Mouse (Mus musculus) liver, embryonic 13.5 days (tissue): Measurements from ENCODE around the gene Apol8. TPM values are rescaled to one million over a fixed set of nuclear protein-coding genes. Genes with fewer than 3 reads are reported as not detected.
"Not testable (repeated sequence)": the region's sequence is repeated elsewhere in the genome, so short reads cannot be mapped to it uniquely, and the experiment has no call there.

Experiments
- ATAC-seq: fragments of 200-750 bp; cut with Nextera tagmentation; 2 replicates; pipeline ENCODE4 v1.8.0; 2017; ENCODE audit warnings: low read depth, mild to moderate bottlenecking, moderate number of reproducible peaks, moderate library complexity
- DNase-seq: peaks from one replicate; pipeline ENCODE4 v3.0.0; 2022
- H3K27ac ChIP-seq: fragments of 300-500 bp; sonication (generic); 2 replicates; pipeline ENCODE4 v1.5.1; 2015; ENCODE audit warnings: moderate library complexity, mild to moderate bottlenecking, inconsistent platforms
- H3K27me3 ChIP-seq: fragments of 300-500 bp; sonication (generic); 2 replicates; pipeline ENCODE4 v1.6.1; 2015; ENCODE audit warnings: mild to moderate bottlenecking, inconsistent platforms
- H3K36me3 ChIP-seq: fragments of 300-500 bp; sonication (generic); 2 replicates; pipeline ENCODE4 v1.6.1; 2015; ENCODE audit warnings: mild to moderate bottlenecking, inconsistent platforms
- H3K4me1 ChIP-seq: fragments of 300-500 bp; sonication (generic); replicated peaks from 2 replicates; pipeline ENCODE4 v1.6.1; 2015; ENCODE audit warnings: inconsistent platforms
- H3K4me2 ChIP-seq: fragments of 300-500 bp; sonication (generic); 2 replicates; pipeline ENCODE4 v1.6.1; 2015; ENCODE audit warnings: inconsistent platforms, mild to moderate bottlenecking, moderate library complexity
- H3K4me3 ChIP-seq: fragments of 300-500 bp; sonication (generic); replicated peaks from 2 replicates; pipeline ENCODE4 v1.5.1; 2015; ENCODE audit warnings: mild to moderate bottlenecking, inconsistent platforms
- H3K9ac ChIP-seq: fragments of 300-500 bp; sonication (generic); 2 replicates; pipeline ENCODE4 v1.6.1; 2015; ENCODE audit warnings: mild to moderate bottlenecking, inconsistent platforms
- H3K9me3 ChIP-seq: fragments of 300-500 bp; sonication (generic); replicated peaks from 2 replicates; pipeline ENCODE4 v1.6.1; 2016; ENCODE audit warnings: inconsistent platforms
- WGBS: fragments of 180-500 bp; shearing (Covaris S2); methylation state at CpG from one replicate; pipeline ENCODE4 v1.1.7; 2015; ENCODE audit not compliant: insufficient replicate concordance; 5-methylcytosine and 5-hydroxymethylcytosine counted together
- polyA plus RNA-seq: library from polyadenylated mRNA; unstranded; fragments of >200 nt; fragmentation: Nextera tagmentation; extraction: Ambion mirVana; gene quantifications from 2 replicates; pipeline ENCODE4 v1.2.1, GENCODE M21; 2015

Gene Apol8
- polyA plus RNA-seq, 1 experiment from 2014 or later = 29.8 TPM

- H3K27ac ChIP-seq, H3K9me3 ChIP-seq, H3K27me3 ChIP-seq, H3K36me3 ChIP-seq, DNase-seq, H3K4me2 ChIP-seq, H3K4me1 ChIP-seq, H3K9ac ChIP-seq, H3K4me3 ChIP-seq: not testable (repeated sequence)
- WGBS = 0% methylated on average over 3 of the region's 3 CpGs
- 0 out of 2 replicates have a peak, but pooled peaks have one; percentile 20 for ATAC-seq
These were observed 29.7 kb downstream of the Apol8 start for GRCm38 (mm10) chr15:77727139-77727538.

GRCm38 (mm10) chr15:77725393-77726020 is 31.3 kb downstream of the Apol8 start:
- H3K27ac ChIP-seq, DNase-seq, ATAC-seq, H3K4me1 ChIP-seq, H3K9me3 ChIP-seq, H3K4me2 ChIP-seq, H3K36me3 ChIP-seq, H3K9ac ChIP-seq, H3K4me3 ChIP-seq, H3K27me3 ChIP-seq: not testable (repeated sequence)
- WGBS = 53% methylated on average over 6 of the region's 6 CpGs

GRCm38 (mm10) chr15:77724208-77724911 is 32.4 kb downstream of the Apol8 start:
- not testable (repeated sequence) for H3K36me3 ChIP-seq, H3K4me1 ChIP-seq, DNase-seq, H3K9ac ChIP-seq, H3K27ac ChIP-seq, H3K4me2 ChIP-seq, H3K4me3 ChIP-seq, ATAC-seq, H3K9me3 ChIP-seq, H3K27me3 ChIP-seq
- WGBS = 17% methylated on average over 3 of the region's 10 CpGs

- not testable (repeated sequence) for H3K4me3 ChIP-seq, H3K9me3 ChIP-seq, ATAC-seq, H3K9ac ChIP-seq, H3K4me2 ChIP-seq, H3K27me3 ChIP-seq, H3K4me1 ChIP-seq, H3K36me3 ChIP-seq, H3K27ac ChIP-seq, DNase-seq
- no CpG with 5 or more reads among the region's 3 CpGs for WGBS
These were observed 35.3 kb downstream of the Apol8 start for GRCm38 (mm10) chr15:77721509-77721908.

GRCm38 (mm10) chr15:77718240-77718639 is 38.6 kb downstream of the Apol8 start:
- not testable (repeated sequence) for H3K9ac ChIP-seq, H3K27ac ChIP-seq, H3K9me3 ChIP-seq, H3K4me1 ChIP-seq, H3K27me3 ChIP-seq, H3K4me2 ChIP-seq, ATAC-seq, H3K4me3 ChIP-seq, DNase-seq, H3K36me3 ChIP-seq
- 61% methylated on average over 2 of the region's 6 CpGs for WGBS

GRCm38 (mm10) chr15:77708936-77709335 is 47.9 kb downstream of the Apol8 start:
- WGBS = 50% methylated on average over 1 of the region's 1 CpGs
- H3K27ac ChIP-seq, H3K36me3 ChIP-seq, H3K9ac ChIP-seq, H3K4me3 ChIP-seq, H3K4me2 ChIP-seq, DNase-seq, H3K4me1 ChIP-seq, ATAC-seq, H3K27me3 ChIP-seq, H3K9me3 ChIP-seq: not testable (repeated sequence)

- not testable (repeated sequence) for H3K27me3 ChIP-seq, H3K9ac ChIP-seq, H3K4me3 ChIP-seq, DNase-seq, ATAC-seq, H3K4me2 ChIP-seq, H3K27ac ChIP-seq, H3K9me3 ChIP-seq, H3K4me1 ChIP-seq, H3K36me3 ChIP-seq
- 81% methylated on average over 3 of the region's 3 CpGs for WGBS
These were observed 51.5 kb downstream of the Apol8 start for GRCm38 (mm10) chr15:77705306-77705705.

- not testable (repeated sequence) for DNase-seq, ATAC-seq, H3K4me3 ChIP-seq, H3K27me3 ChIP-seq, H3K9ac ChIP-seq, H3K27ac ChIP-seq, H3K36me3 ChIP-seq, H3K4me1 ChIP-seq, H3K4me2 ChIP-seq, H3K9me3 ChIP-seq
- 36% methylated on average over 4 of the region's 4 CpGs for WGBS
These were observed 58.1 kb downstream of the Apol8 start, which contains the start of gene Apol7e for GRCm38 (mm10) chr15:77698656-77699055. TSS of gene Apol7e (plus strand) at chr15:77698857.

Other genes starting within 250 kb of the Apol8 start
- 0.15 and 0.38 TPM in 2 replicates for gene Apol11a, start 248.7 kb downstream of the Apol8 start, polyA plus RNA-seq
- gene Apol7c, start 223.7 kb downstream of the Apol8 start, polyA plus RNA-seq = not detected in 2 replicates
- gene 1700025B11Rik, start 195.1 kb downstream of the Apol8 start, polyA plus RNA-seq = not detected in 2 replicates
- not detected in 2 replicates for gene Apol10b, start 160.9 kb downstream of the Apol8 start, polyA plus RNA-seq
- gene Gm36245, start 157.7 kb downstream of the Apol8 start, polyA plus RNA-seq = not detected in 2 replicates
- gene Apol11b, start 113.7 kb downstream of the Apol8 start, polyA plus RNA-seq = 10.6 and 12.5 TPM in 2 replicates
- not detected in 2 replicates for gene Apol7e, start 58.1 kb downstream of the Apol8 start, polyA plus RNA-seq
- gene Apol9b, start 28.0 kb downstream of the Apol8 start, polyA plus RNA-seq = not detected in 2 replicates
- 18.3 and 22.2 TPM in 2 replicates for gene Myh9, start 85.2 kb upstream of the Apol8 start, polyA plus RNA-seq
- gene Txn2, start 172.0 kb upstream of the Apol8 start, polyA plus RNA-seq = 235 and 238 TPM in 2 replicates
- gene Foxred2, start 199.7 kb upstream of the Apol8 start, polyA plus RNA-seq = 1.0 and 1.1 TPM in 2 replicates
- 200 and 222 TPM in 2 replicates for gene Eif3d, start 213.8 kb upstream of the Apol8 start, polyA plus RNA-seq